Mouse (Mus musculus) forebrain, embryonic 12.5 days (tissue): ENCODE results near the gene Il23a. TPM values are rescaled to one million over a fixed set of nuclear protein-coding genes. Genes with fewer than 3 reads are reported as not detected.
A peak's percentile ranks its signal among the peaks of the same experiment; 100 is the strongest.
"Not testable (repeated sequence)": the region's sequence is repeated elsewhere in the genome, so short reads cannot be mapped to it uniquely, and the experiment has no call there.

Source experiments
- ATAC-seq: fragments of 200-750 bp; cut with Nextera tagmentation; 2 replicates; pipeline ENCODE4 v1.8.0; 2017; ENCODE audit warnings: moderate TSS enrichment; ENCODE audit not compliant: low FRiP score
- H3K27ac ChIP-seq: fragments of 300-500 bp; sonication (generic); 2 replicates; pipeline ENCODE4 v1.5.1; 2016; ENCODE audit warnings: mild to moderate bottlenecking
- H3K27me3 ChIP-seq: fragments of 300-500 bp; sonication (generic); 2 replicates; pipeline ENCODE4 v1.6.1; 2016; ENCODE audit warnings: mild to moderate bottlenecking
- H3K36me3 ChIP-seq: fragments of 300-500 bp; sonication (generic); replicated peaks from 2 replicates; pipeline ENCODE4 v1.6.1; 2016; ENCODE audit warnings: mild to moderate bottlenecking
- H3K4me1 ChIP-seq: fragments of 300-500 bp; sonication (generic); 2 replicates; pipeline ENCODE4 v1.6.1; 2016
- H3K4me2 ChIP-seq: fragments of 300-500 bp; sonication (generic); 2 replicates; pipeline ENCODE4 v1.6.1; 2016; ENCODE audit warnings: mild to moderate bottlenecking, moderate library complexity
- H3K4me3 ChIP-seq: fragments of 300-500 bp; sonication (generic); replicated peaks from 2 replicates; pipeline ENCODE4 v1.5.1; 2016; ENCODE audit warnings: mild to moderate bottlenecking
- H3K9ac ChIP-seq: fragments of 300-500 bp; sonication (generic); 2 replicates; pipeline ENCODE4 v1.6.1; 2016; ENCODE audit warnings: mild to moderate bottlenecking
- H3K9me3 ChIP-seq: fragments of 300-500 bp; sonication (generic); 2 replicates; pipeline ENCODE4 v1.6.1; 2016
- WGBS: fragments of 180-500 bp; shearing (Covaris S2); methylation state at CpG from one replicate; pipeline ENCODE4 v1.1.7; 2016; 5-methylcytosine and 5-hydroxymethylcytosine counted together
- polyA plus RNA-seq: library from polyadenylated mRNA; unstranded; fragments of >200 nt; fragmentation: Nextera tagmentation; extraction: Ambion mirVana; gene quantifications from 2 replicates; pipeline ENCODE4 v1.2.1, GENCODE M21; 2016

The Il23a gene
- polyA plus RNA-seq, 1 experiment from 2014 or later: not detected

DNA sequence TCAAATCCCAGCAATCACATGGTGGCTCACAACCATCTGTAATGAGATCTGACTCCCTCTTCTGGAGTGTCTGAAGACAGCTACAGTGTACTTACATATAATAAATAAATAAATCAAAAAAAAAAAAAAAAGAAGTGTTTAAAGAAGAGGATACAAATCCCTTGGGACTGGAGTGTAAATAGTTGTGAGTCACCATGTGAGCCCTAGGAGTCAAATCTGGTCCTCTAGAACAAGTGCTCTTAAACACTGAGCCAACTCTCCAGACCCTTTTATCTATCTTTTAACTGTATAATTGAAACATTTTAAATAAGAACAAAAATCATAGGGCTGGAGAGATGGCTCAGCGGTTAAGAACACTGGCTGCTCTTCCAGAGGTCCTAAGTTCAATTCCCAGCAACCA is 23.2 kb downstream of the Il23a start:
- not testable (repeated sequence) for H3K9me3 ChIP-seq, H3K4me3 ChIP-seq, H3K27me3 ChIP-seq, ATAC-seq, H3K9ac ChIP-seq, H3K4me1 ChIP-seq, H3K4me2 ChIP-seq, H3K27ac ChIP-seq
- 97% methylated on average over 1 of the region's 1 CpGs for WGBS
- peaks cover 14% of the 10 kb centered on the region for H3K36me3 ChIP-seq

DNA sequence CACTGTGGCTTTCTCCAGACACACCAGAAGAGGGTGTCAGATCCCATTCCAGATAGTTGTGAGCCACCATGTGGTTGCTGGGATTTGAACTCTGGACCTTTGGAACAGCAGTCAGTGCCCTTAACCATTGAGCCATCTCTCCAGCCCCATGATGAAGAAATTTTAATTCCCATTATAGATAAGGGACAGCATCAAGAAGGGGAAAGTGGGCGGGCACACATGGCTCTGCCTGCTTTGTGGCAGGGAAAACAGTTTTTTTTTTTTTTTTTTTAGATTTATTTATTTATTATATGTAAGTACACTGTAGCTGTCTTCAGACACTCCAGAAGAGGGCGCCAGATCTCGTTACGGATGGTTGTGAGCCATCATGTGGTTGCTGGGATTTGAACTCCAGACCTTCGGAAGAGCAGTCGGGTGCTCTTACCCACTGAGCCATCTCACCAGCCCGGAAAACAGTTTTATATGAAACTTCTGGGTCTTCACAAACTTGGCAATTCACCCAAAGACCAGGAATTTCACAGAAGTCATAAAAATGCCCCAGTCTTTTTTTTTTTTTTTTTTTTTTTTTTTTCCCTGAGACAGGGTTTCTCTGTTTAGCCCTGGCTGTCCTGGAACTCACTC is 25.6 kb downstream of the Il23a start:
- H3K27me3 ChIP-seq: 0 out of 2 replicates have a peak, but pooled peaks cover 12% of the 10 kb centered on the region
- not testable (repeated sequence) for H3K4me1 ChIP-seq, H3K4me2 ChIP-seq, H3K27ac ChIP-seq, H3K36me3 ChIP-seq, H3K4me3 ChIP-seq, H3K9me3 ChIP-seq, ATAC-seq, H3K9ac ChIP-seq
- 90% methylated on average over 6 of the region's 7 CpGs for WGBS

DNA sequence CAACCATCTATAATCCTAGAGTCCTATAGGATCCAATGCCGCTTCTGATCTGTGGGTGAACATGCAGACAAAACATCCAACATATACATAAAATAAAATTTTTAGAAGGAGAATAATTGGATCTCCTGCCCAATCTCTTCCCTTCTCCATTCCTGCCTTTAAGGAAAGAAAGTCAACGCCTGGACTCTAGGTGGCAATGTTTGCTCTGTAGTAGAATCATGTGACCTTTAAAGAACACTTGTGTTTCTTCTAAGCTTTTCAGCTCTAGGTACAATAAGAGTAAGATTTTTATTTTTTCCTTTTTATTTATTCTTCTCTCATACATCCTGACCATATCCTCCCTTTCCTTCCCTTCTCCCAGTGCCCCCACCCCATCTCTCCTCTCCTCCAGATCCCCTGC is 26.7 kb downstream of the Il23a start:
- Histone ChIP-seq H3K4me3 (no peak overlapping the region), H3K9ac (no peak overlapping the region), H3K27me3 (0 out of 2 replicates have a peak, but pooled peaks cover 12% of the 10 kb centered on the region), H3K36me3 (no peaks in the 10 kb centered on the region), H3K9me3 (no peaks in the 10 kb centered on the region), H3K27ac (no peak overlapping the region), H3K4me2 (no peak overlapping the region), H3K4me1 (peaks cover 3% of the 10 kb centered on the region; the same call in 1 of the 2 replicates)
- 79% methylated on average over 2 of the region's 2 CpGs for WGBS
- no peak for ATAC-seq

DNA sequence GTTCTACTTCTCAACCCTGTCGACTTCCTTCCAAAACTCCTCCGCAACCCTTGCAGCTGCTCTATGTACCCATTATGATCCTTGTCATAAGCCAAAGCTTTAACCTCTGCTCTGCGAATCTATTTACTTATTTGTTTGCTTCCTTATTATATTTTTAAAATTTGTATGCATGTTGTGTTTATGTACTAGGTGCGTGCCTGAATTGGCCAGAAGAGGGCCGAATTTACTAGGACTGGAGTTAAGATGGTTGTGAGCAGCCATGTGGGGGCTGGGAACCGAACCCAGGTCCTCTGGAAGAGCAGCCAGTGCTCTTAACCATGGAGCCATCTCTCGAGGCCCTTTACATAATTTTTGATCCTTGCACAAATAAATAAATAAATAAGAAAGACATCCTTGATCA is 27.7 kb downstream of the Il23a start:
- H3K36me3 ChIP-seq: no peaks in the 10 kb centered on the region
- 45% methylated on average over 7 of the region's 7 CpGs for WGBS
- H3K9ac ChIP-seq: peak overlapping the region; percentile 75
- no peak for ATAC-seq
- H3K4me3 ChIP-seq: peak overlapping the region; percentile 76
- H3K27ac ChIP-seq: peak overlapping the region; percentile 69; the same call in 1 of the 2 replicates
- peak overlapping the region; percentile 66 for H3K4me2 ChIP-seq
- no peaks in the 10 kb centered on the region for H3K9me3 ChIP-seq
- H3K27me3 ChIP-seq: 0 out of 2 replicates have a peak, but pooled peaks cover 12% of the 10 kb centered on the region
- peaks cover 3% of the 10 kb centered on the region; the same call in 1 of the 2 replicates for H3K4me1 ChIP-seq

DNA sequence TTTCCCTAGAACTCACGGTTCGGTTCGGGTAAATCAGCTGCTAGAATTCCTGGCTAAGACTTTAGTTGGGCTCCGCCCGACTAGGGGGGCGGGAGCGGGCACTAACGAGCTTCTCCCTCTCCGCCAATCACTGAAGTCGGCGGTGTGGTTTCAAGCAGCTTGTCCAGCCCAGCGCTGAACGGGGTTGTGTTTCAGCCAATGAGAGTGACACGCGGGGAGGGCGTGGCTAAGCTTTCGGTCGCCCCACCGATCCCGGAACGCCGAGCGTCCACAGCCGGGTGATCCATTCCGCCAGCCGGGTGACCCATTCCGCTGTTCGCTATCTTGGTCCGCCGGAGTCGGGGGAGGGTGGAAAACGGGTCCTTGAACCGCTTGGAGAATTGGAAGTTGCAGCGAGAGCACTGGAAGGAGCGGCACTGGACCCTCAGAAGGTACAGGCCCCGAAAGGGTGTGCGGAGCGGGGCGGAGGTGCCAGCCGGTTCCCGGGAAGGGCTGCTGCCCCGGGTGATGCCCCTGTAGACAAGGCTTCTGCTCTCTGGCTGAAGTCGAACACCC is 28.2 kb downstream of the Il23a start, which contains the start of gene Stat2:
TSS of gene Stat2 (plus strand) at position 273 of the 555 bp plus-strand sequence.
- WGBS: 0% methylated on average over 43 of the region's 43 CpGs
- H3K36me3 ChIP-seq: no peaks in the 10 kb centered on the region
- H3K9me3 ChIP-seq: no peaks in the 10 kb centered on the region
- H3K27ac ChIP-seq: peak within 1 kb of the TSS; percentile 69
- H3K4me2 ChIP-seq: peak within 1 kb of the TSS; percentile 66
- 0 out of 2 replicates have a peak, but pooled peaks cover 12% of the 10 kb centered on the region for H3K27me3 ChIP-seq
- peak within 1 kb of the TSS; percentile 76 for H3K4me3 ChIP-seq
- peaks cover 3% of the 10 kb centered on the region; the same call in 1 of the 2 replicates for H3K4me1 ChIP-seq
- peak; percentile 99 for ATAC-seq
- peak within 1 kb of the TSS; percentile 75 for H3K9ac ChIP-seq

DNA sequence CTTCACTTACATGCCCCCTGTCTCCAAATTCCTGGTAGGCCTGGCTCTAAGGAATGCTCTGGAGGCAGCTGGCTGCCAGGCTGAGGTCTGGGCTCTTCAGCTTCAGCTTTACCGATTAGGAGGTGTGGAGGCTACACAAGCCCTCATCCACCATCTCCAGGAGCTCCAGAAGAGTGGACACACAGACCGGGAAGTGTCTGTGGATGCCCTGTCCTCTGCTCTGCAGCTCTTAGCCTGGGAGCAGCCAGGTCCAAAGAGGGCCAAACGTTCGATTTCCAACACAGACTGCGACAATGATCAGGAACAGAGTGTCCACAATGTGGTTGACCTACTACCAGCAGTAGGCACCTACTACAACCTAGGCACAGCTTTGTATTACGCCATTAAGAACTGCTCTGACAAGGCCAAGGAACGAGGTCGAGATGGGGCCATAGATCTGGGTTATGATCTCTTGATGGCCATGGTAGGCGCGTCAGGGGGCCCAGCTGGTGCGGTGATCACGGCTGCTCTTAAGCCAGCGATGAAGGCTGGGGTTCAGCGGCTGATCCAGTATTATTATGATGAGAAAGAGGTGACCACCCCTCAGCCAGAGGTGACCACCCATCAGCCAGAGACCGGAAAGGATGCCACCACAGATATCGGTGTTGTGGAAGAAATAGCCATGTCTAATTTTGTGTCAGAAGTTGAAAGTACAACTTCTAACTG is 29.2 kb downstream of the Il23a start:
- WGBS: 92% methylated on average over 16 of the region's 16 CpGs
- ATAC-seq: no peak
- H3K27me3 ChIP-seq: 0 out of 2 replicates have a peak, but pooled peaks cover 12% of the 10 kb centered on the region
- H3K27ac ChIP-seq: no peak overlapping the region
- no peak overlapping the region for H3K4me3 ChIP-seq
- H3K36me3 ChIP-seq: no peaks in the 10 kb centered on the region
- H3K4me2 ChIP-seq: peak overlapping the region; percentile 66; the same call in 1 of the 2 replicates
- no peak overlapping the region for H3K9ac ChIP-seq
- peaks cover 3% of the 10 kb centered on the region; the same call in 1 of the 2 replicates for H3K4me1 ChIP-seq
- no peaks in the 10 kb centered on the region for H3K9me3 ChIP-seq

DNA sequence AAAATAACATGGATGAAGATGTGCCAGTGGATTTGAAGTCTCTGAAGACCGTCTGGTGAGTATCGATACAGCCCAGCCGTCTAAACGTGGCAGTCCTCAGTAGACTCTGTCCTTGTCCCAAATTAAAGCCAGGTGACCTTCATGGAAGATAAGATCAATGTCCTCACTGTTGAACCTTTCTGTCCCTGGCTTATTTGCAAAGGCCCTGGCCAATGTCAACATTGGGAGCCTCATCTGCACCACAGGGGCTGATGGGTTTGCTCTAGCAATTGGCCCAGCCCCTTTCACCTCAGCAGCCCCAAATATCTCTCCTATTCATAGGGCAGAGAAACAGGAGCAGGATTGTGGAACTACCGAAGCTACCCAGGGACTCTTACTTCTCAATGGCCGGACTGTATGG is 30.2 kb downstream of the Il23a start, which contains the start of gene Apof:
TSS of gene Apof (plus strand) at position 301 of the 400 bp plus-strand sequence.
- no peak within 1 kb of the TSS for H3K27ac ChIP-seq
- H3K4me3 ChIP-seq: no peak within 1 kb of the TSS
- H3K36me3 ChIP-seq: no peaks in the 10 kb centered on the region
- 0 out of 2 replicates have a peak, but pooled peaks cover 12% of the 10 kb centered on the region for H3K27me3 ChIP-seq
- H3K9me3 ChIP-seq: no peaks in the 10 kb centered on the region
- H3K4me2 ChIP-seq: no peak within 1 kb of the TSS
- 79% methylated on average over 6 of the region's 6 CpGs for WGBS
- no peak within 1 kb of the TSS for H3K9ac ChIP-seq
- no peak for ATAC-seq
- peaks cover 3% of the 10 kb centered on the region; the same call in 1 of the 2 replicates for H3K4me1 ChIP-seq

DNA sequence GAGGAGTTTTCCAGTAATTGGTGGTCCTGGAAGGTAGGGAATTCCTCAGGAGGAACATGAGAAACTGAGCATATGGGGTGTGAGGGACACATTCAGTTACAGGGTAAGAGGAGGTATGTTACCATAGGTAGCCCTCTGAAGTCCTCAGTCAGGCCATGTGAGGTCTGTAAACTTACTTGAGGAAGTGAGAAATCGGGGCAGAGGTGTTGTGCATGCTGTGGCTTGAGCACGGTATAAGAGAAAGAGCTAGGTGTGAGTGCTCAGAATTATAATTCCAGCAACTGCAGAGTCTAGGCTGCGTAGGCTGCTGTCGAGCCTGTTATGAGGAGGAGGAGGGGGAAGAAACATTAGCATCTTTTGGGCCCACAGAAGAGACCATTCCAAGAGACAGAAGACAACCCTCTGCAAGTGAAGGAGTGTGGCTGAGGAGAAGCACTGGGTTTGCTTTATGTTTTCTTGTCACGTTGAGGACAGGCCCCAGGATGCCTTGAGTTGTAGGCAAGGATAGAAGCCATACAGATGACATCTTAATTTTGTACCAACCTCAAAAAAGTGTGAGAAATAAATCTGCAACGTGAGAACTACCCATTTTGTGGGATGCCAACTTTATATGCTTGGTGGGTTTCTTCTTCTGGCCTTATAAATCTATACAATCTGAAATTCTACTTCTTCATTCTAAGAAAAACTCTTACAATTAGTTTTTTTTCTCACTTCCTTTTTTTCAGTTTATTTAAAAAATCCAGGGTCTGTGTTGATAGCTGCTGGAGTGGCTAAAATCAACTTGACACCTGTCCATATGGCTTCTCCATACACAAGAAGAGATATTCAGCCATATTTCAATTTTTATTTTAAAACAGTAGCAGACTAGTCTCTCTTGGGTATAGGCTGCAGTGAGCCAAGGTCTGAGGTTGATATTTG is 34.9 kb downstream of the Il23a start:
- Histone ChIP-seq H3K9me3 (no peaks in the 10 kb centered on the region), H3K4me3 (no peak overlapping the region)
- WGBS: 85% methylated on average over 6 of the region's 6 CpGs

DNA sequence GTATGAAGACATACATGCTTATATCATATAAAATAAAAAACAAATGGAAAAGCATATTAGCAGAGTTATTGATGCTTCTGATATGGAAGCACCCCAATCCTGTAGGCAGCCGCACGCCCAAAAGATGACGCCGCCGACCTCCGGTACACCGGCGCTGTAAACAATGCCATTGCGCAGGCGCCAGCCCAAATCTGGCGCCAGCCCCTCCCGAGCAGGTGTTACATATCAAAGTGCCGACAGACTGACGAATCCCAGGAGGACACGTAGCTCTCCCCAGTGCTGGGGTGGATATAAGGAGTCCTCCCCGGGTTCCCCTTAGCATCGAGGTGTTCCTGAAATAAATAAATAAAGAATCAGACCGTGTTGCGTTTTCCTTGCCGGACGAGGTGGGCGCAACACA is 36.3 kb downstream of the Il23a start:
- no peaks in the 10 kb centered on the region for H3K36me3 ChIP-seq
- no peaks in the 10 kb centered on the region for H3K4me1 ChIP-seq
- no peaks in the 10 kb centered on the region for H3K27me3 ChIP-seq
- H3K9ac ChIP-seq: no peak overlapping the region
- H3K27ac ChIP-seq: no peak overlapping the region
- H3K4me2 ChIP-seq: no peak overlapping the region
- WGBS: 81% methylated on average over 22 of the region's 22 CpGs
- ATAC-seq: no peak
- H3K9me3 ChIP-seq: no peaks in the 10 kb centered on the region
- no peak overlapping the region for H3K4me3 ChIP-seq

More for the DNA sequence above, 34.9 kb downstream of the Il23a start:
- Histone ChIP-seq H3K27me3 (0 out of 2 replicates have a peak, but pooled peaks cover 3% of the 10 kb centered on the region), H3K36me3 (no peaks in the 10 kb centered on the region), H3K27ac (no peak overlapping the region), H3K9ac (no peak overlapping the region), H3K4me2 (no peak overlapping the region), H3K4me1 (no peaks in the 10 kb centered on the region)
- no peak for ATAC-seq

DNA sequence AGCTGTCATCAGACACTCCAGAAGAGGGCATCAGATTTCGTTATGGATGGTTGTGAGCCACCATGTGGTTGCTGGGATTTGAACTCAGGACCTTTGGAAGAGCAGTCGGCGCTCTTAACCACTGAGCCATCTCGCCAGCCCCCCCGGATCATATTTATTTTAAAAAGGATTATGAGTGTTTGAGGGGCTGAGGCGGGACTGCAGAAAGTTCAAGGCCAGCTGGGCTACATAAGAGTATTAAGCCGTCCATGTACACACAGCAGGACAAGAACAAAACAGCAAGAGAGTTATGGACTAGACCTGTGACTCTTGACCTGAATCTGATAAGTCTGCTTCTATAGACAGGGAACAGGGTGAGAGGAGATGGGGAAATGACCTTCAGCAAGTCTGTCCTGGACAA is 38.2 kb downstream of the Il23a start:
- 85% methylated on average over 7 of the region's 7 CpGs for WGBS
- ATAC-seq, H3K27me3 ChIP-seq: not testable (repeated sequence)

DNA sequence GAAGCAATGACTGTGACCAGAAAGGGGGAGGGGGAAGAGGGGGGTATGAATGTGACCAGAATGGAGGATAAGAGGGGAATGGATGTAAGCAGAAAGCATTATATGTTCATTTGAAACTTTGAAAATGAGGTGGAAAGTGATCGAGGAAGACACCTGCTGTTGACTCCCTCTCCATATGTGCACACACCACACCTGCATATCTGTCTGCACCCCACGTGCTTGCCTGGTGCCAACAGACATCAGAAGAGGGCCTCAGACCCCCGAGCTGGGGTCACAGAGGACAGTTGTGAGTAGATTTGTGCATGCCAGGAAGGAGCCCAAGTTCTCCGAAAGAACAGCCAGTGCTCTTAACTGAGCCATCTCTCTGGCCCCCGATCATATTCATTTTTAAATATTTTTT is 38.6 kb downstream of the Il23a start:
- WGBS: 86% methylated on average over 5 of the region's 5 CpGs
- H3K4me2 ChIP-seq: no peak overlapping the region
- ATAC-seq: no peak

More for the DNA sequence above, 38.2 kb downstream of the Il23a start:
- H3K4me1 ChIP-seq, H3K9ac ChIP-seq, H3K4me3 ChIP-seq, H3K27ac ChIP-seq, H3K4me2 ChIP-seq, H3K9me3 ChIP-seq, H3K36me3 ChIP-seq: not testable (repeated sequence)

More for the DNA sequence above, 38.6 kb downstream of the Il23a start:
- Histone ChIP-seq H3K9ac (no peak overlapping the region), H3K27ac (no peak overlapping the region), H3K4me3 (no peak overlapping the region), H3K36me3 (no peaks in the 10 kb centered on the region), H3K4me1 (no peaks in the 10 kb centered on the region), H3K27me3 (no peaks in the 10 kb centered on the region), H3K9me3 (no peaks in the 10 kb centered on the region)
